Mouse (Mus musculus): ENCODE data around the gene Purb.
A peak's percentile ranks its signal among the peaks of the same experiment; 100 is the strongest.
"Not testable (repeated sequence)": the region's sequence is repeated elsewhere in the genome, so short reads cannot be mapped to it uniquely, and the experiment has no call there.

Gene Purb

DNA sequence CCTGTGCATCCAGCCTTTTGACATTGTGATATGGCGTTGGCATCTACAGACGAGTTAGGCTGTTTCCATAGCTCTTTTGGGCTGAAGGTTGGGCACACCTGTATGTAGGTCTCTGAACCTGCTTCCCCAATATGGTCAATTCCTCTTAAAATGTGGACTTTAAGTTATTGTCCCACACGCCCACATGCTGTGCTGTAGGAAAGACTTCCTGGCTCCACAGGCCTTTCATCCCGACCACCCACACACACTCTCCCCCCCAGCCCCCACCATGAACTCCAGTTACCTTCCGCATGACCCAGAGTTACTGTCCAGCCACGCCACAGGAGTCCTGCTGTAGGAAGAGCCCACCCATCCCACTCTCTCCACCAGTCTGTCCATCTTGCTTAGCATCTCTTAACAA lies 11.2 kb upstream of the Purb start:
- DNase-seq (ENCODE audit: low read depth, low spot score): peak; percentile 69

- DNase-seq (ENCODE audit: low read depth, low spot score): no peak
Measured at GRCm38 (mm10) chr11:6484244-6484959, 8.7 kb upstream of the Purb start.

- no peak for DNase-seq (ENCODE audit: low read depth, low spot score)
Measured at GRCm38 (mm10) chr11:6483103-6483502, 7.4 kb upstream of the Purb start.

- no peak for DNase-seq (ENCODE audit: low read depth, low spot score)
Measured at GRCm38 (mm10) chr11:6481669-6482185, 6.0 kb upstream of the Purb start.

- no peak for DNase-seq (ENCODE audit: low read depth, low spot score)
Measured at GRCm38 (mm10) chr11:6480681-6481405, 5.1 kb upstream of the Purb start.

GRCm38 (mm10) chr11:6480191-6480590 lies 4.5 kb upstream of the Purb start:
- DNase-seq (ENCODE audit: low read depth, low spot score): no peak

- DNase-seq (ENCODE audit: low read depth, low spot score): no peak
Measured at GRCm38 (mm10) chr11:6479231-6479630, 3.5 kb upstream of the Purb start.

DNA sequence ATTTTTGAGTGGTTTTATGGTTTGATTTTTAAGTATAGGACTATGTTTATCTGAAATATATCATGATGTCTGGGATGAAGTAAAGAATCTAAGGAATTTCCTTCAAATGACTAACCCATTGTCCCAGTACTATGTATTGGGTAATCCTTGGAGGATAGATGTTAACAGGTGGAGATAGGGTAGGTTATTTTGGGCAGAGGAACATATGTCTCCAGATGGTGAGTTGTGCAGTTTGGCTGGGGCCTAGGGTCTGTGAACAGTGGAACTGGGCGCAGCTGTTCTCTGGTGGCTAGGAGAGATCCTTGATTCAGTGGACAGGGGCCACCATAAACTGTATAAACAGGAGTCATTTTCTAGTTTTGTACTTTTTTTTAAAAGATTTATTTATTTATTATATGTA lies 1.6 kb upstream of the Purb start:
- no peak for DNase-seq (ENCODE audit: low read depth, low spot score)

DNA sequence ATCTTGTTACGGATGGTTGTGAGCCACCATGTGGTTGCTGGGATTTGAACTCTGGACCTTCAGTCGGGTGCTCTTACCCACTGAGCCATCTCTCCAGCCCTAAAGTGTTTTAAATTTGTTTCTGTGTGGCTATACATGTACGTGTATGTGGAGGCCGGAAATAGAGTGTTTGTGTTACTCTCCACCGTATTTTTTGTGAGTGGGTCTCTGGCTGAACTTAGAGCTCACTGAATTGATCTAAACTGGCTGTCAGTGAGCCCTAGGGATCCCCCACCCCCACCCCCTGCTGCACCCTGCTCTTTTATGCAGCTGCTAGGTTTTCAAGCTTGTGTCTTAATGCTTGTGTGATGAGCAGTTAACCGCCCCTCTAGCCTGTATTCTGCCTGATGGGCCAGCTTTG lies 1.2 kb upstream of the Purb start:
- peak; percentile 35 for DNase-seq (ENCODE audit: low read depth, low spot score)

DNA sequence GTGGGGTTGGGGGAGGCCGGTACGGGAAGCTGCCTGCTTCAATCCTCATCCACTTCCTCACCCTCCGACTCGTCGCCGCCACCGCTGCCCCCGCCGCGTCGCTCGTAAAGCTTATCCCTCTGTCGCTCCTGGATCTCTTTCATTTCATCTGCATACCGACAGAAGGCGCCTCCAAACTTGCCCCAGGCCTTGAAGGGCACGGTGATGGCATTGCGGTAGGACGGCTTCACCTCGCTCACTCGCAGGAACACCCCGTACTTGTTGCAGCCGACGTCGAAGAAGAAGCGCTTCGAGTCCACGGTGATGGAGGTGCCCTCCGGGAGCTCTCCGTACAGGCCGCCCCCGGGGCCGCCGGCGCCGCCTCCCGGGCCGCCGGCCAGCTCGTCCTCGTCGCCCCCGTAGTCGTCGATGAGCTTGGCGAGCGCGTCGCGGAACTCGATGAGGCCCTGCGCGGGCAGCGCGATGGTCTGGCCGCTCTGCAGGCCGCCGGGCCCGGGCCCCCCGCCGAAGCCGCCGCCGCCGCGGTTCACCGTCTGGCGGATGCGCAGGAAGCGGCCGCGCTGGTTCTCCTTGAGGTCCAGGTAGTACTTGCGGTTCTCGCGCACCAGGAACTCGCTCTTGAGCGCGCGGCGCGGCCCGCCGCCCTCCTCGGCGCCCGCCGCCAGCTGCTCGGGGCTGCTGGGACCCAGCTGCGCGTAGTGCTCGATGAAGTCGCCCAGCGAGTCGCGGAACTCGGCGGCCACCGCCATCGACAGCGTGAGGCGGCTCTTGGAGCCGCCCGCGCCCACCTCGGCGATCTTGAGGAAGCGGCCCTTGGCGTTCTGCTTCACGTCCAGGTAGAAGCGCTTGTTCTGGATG lies 614 bp downstream of the Purb start:
- DNase-seq (ENCODE audit: low read depth, low spot score): peak; percentile 56

- no peak for DNase-seq (ENCODE audit: low read depth, low spot score)
Measured at GRCm38 (mm10) chr11:6474381-6474780, 1.3 kb downstream of the Purb start.

DNA sequence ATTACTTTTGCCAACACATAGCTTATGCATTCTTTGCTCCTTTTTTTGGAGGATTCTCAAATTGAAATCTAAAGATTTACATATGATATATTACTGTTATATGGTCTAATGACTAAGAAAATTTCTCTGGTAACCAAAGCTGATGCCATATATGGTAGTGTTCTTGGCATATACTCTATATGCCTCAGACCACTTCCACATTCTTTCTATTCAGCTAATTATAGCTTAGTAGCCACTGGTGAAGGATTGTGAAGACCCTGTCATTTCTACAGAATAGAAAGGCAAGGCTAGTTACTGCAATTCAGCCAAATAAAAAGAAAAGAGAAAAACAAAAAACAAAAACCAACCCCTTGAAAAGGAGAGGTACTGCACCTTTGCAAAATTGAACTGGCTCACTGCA lies 3.6 kb downstream of the Purb start:
- no peak for DNase-seq (ENCODE audit: low read depth, low spot score)

- DNase-seq (ENCODE audit: low read depth, low spot score): no peak
Measured at GRCm38 (mm10) chr11:6471493-6471892, 4.2 kb downstream of the Purb start.

DNA sequence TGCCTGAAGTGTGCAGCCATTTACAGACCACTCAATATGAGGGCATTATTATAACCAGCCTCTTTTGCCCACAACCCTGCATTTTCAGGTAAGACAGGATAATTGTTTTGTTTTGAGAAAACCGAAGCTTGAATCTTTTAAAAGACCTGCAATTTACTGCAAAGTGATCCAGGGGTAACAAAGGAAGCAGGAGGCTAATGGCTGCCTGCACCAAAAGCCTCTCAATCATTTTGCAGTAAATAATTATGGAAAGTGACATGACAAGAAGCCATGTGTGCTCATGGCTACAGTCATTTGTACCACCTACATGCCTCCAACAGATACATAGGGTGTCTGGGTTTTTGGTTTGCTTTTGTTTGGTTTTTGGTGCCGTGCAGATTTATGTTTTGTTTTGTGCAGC lies 4.7 kb downstream of the Purb start:
- no peak for DNase-seq (ENCODE audit: low read depth, low spot score)

- DNase-seq (ENCODE audit: low read depth, low spot score): no peak
Measured at GRCm38 (mm10) chr11:6468541-6468940, 7.2 kb downstream of the Purb start.

GRCm38 (mm10) chr11:6465122-6465521 lies 10.6 kb downstream of the Purb start:
- DNase-seq (ENCODE audit: low read depth, low spot score): peak; percentile 78

GRCm38 (mm10) chr11:6463159-6463837 lies 12.4 kb downstream of the Purb start:
- DNase-seq (ENCODE audit: low read depth, low spot score): peak; percentile 48

DNA sequence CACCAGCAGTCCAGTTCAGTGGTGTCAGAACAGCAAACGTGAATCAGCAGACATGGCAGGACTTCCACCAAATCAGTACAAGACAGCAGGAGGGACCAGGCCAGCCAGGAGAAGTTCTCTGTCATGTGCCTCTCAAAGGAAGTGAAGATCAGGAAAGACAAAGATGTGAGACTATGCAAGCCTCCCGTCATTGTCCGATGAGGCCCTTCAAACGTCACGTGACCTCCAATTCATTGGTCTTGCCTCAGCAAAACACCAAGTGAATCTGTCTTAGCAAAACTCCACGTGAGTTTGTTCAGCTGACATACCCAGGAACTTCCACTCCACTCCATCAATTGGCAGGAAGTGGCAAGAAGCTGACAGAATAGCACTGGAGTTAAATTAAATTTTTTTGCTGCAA lies 19.6 kb downstream of the Purb start:
- peak; percentile 62 for DNase-seq (ENCODE audit: low read depth, low spot score)

GRCm38 (mm10) chr11:6448155-6448554 lies 27.6 kb downstream of the Purb start:
- not testable (repeated sequence) for DNase-seq (ENCODE audit: low read depth, low spot score)

- no peak for DNase-seq (ENCODE audit: low read depth, low spot score)
Measured at GRCm38 (mm10) chr11:6447493-6447892, 28.2 kb downstream of the Purb start.

- no peak for DNase-seq (ENCODE audit: low read depth, low spot score)
Measured at GRCm38 (mm10) chr11:6445951-6446350, 29.8 kb downstream of the Purb start.

- no peak for DNase-seq (ENCODE audit: low read depth, low spot score)
Measured at GRCm38 (mm10) chr11:6445441-6445840, 30.3 kb downstream of the Purb start.
